Mouse (Mus musculus): Measurements from ENCODE around the gene Gm13290. TPM values are rescaled to one million over a fixed set of nuclear protein-coding genes. Genes with fewer than 3 reads are reported as not detected.
"Not testable (repeated sequence)": the region's sequence is repeated elsewhere in the genome, so short reads cannot be mapped to it uniquely, and the experiment has no call there.

The Gm13290 gene
- total and polyA plus RNA-seq, 3 experiments = not detected

- H3K9me3 ChIP-seq (replicated peaks); H3K4me1 ChIP-seq (ENCODE audit: insufficient read depth, low read depth, low read length); H3K4me3 ChIP-seq (ENCODE audit: low read depth, low read length); ATAC-seq (ENCODE audit: extremely low read depth, insufficient number of reproducible peaks, low FRiP score, poor library complexity, severe bottlenecking); H3K36me3 ChIP-seq (replicated peaks); H3K27me3 ChIP-seq (ENCODE audit: insufficient read depth, low read length); DNase-seq (ENCODE audit: low spot score): not testable (repeated sequence)
Measured at GRCm38 (mm10) chr4:88761776-88762175, 11.9 kb upstream of the Gm13290 start.

- H3K4me3 ChIP-seq (ENCODE audit: low read depth, low read length); H3K9me3 ChIP-seq (replicated peaks); H3K27me3 ChIP-seq (ENCODE audit: insufficient read depth, low read length); ATAC-seq (ENCODE audit: extremely low read depth, insufficient number of reproducible peaks, low FRiP score, poor library complexity, severe bottlenecking); DNase-seq (ENCODE audit: low spot score); H3K36me3 ChIP-seq (replicated peaks); H3K4me1 ChIP-seq (ENCODE audit: insufficient read depth, low read depth, low read length): not testable (repeated sequence)
Measured at GRCm38 (mm10) chr4:88762341-88762740, 11.3 kb upstream of the Gm13290 start.

GRCm38 (mm10) chr4:88763384-88764018, 10.1 kb upstream of the Gm13290 start:
- not testable (repeated sequence) for H3K4me3 ChIP-seq (ENCODE audit: low read depth, low read length); DNase-seq (ENCODE audit: low spot score); H3K4me1 ChIP-seq (ENCODE audit: insufficient read depth, low read depth, low read length); H3K36me3 ChIP-seq (replicated peaks); H3K27me3 ChIP-seq (ENCODE audit: insufficient read depth, low read length); H3K9me3 ChIP-seq (replicated peaks); ATAC-seq (ENCODE audit: extremely low read depth, insufficient number of reproducible peaks, low FRiP score, poor library complexity, severe bottlenecking)

- H3K27me3 ChIP-seq (ENCODE audit: insufficient read depth, low read length); H3K36me3 ChIP-seq (replicated peaks); H3K4me1 ChIP-seq (ENCODE audit: insufficient read depth, low read depth, low read length); H3K9me3 ChIP-seq (replicated peaks); DNase-seq (ENCODE audit: low spot score); H3K4me3 ChIP-seq (ENCODE audit: low read depth, low read length); ATAC-seq (ENCODE audit: extremely low read depth, insufficient number of reproducible peaks, low FRiP score, poor library complexity, severe bottlenecking): not testable (repeated sequence)
Measured at GRCm38 (mm10) chr4:88776622-88777021, 3.0 kb downstream of the Gm13290 start, which contains the start of gene Gm13289. Gene Gm13289 (plus strand): TSS chr4:88776922.

- not testable (repeated sequence) for H3K36me3 ChIP-seq (replicated peaks)
Measured at GRCm38 (mm10) chr4:88779550-88779949, 5.9 kb downstream of the Gm13290 start, which contains the start of gene Gm13272. Gene Gm13272 (plus strand): TSS chr4:88779850.

GRCm38 (mm10) chr4:88780320-88780719, 6.7 kb downstream of the Gm13290 start:
- DNase-seq (ENCODE audit: low spot score); H3K36me3 ChIP-seq (replicated peaks); H3K4me3 ChIP-seq (ENCODE audit: low read depth, low read length); ATAC-seq (ENCODE audit: extremely low read depth, insufficient number of reproducible peaks, low FRiP score, poor library complexity, severe bottlenecking); H3K27me3 ChIP-seq (ENCODE audit: insufficient read depth, low read length); H3K9me3 ChIP-seq (replicated peaks); H3K4me1 ChIP-seq (ENCODE audit: insufficient read depth, low read depth, low read length): not testable (repeated sequence)

More at GRCm38 (mm10) chr4:88779550-88779949, 5.9 kb downstream of the Gm13290 start, which contains the start of gene Gm13272:
- not testable (repeated sequence) for DNase-seq (ENCODE audit: low spot score); H3K9me3 ChIP-seq (replicated peaks); H3K27me3 ChIP-seq (ENCODE audit: insufficient read depth, low read length); ATAC-seq (ENCODE audit: extremely low read depth, insufficient number of reproducible peaks, low FRiP score, poor library complexity, severe bottlenecking); H3K4me1 ChIP-seq (ENCODE audit: insufficient read depth, low read depth, low read length); H3K4me3 ChIP-seq (ENCODE audit: low read depth, low read length)

GRCm38 (mm10) chr4:88781831-88782230, 8.2 kb downstream of the Gm13290 start, which contains the start of gene Ifnz:
Gene Ifnz (plus strand): TSS chr4:88782131.
- H3K27me3 ChIP-seq (ENCODE audit: insufficient read depth, low read length); H3K36me3 ChIP-seq (replicated peaks); H3K4me1 ChIP-seq (ENCODE audit: insufficient read depth, low read depth, low read length); DNase-seq (ENCODE audit: low spot score); H3K9me3 ChIP-seq (replicated peaks); ATAC-seq (ENCODE audit: extremely low read depth, insufficient number of reproducible peaks, low FRiP score, poor library complexity, severe bottlenecking); H3K4me3 ChIP-seq (ENCODE audit: low read depth, low read length): not testable (repeated sequence)

GRCm38 (mm10) chr4:88782335-88782734, 8.7 kb downstream of the Gm13290 start:
- ATAC-seq (ENCODE audit: extremely low read depth, insufficient number of reproducible peaks, low FRiP score, poor library complexity, severe bottlenecking) = not testable (repeated sequence)

GRCm38 (mm10) chr4:88785409-88785808, 11.8 kb downstream of the Gm13290 start, which contains the start of gene Gm13276:
Gene Gm13276 (plus strand): TSS chr4:88785709.
- not testable (repeated sequence) for H3K27me3 ChIP-seq (ENCODE audit: insufficient read depth, low read length); H3K4me1 ChIP-seq (ENCODE audit: insufficient read depth, low read depth, low read length); H3K9me3 ChIP-seq (replicated peaks); DNase-seq (ENCODE audit: low spot score); H3K36me3 ChIP-seq (replicated peaks); H3K4me3 ChIP-seq (ENCODE audit: low read depth, low read length); ATAC-seq (ENCODE audit: extremely low read depth, insufficient number of reproducible peaks, low FRiP score, poor library complexity, severe bottlenecking)

More at GRCm38 (mm10) chr4:88782335-88782734, 8.7 kb downstream of the Gm13290 start:
- not testable (repeated sequence) for H3K4me3 ChIP-seq (ENCODE audit: low read depth, low read length); H3K27me3 ChIP-seq (ENCODE audit: insufficient read depth, low read length); DNase-seq (ENCODE audit: low spot score); H3K9me3 ChIP-seq (replicated peaks); H3K36me3 ChIP-seq (replicated peaks); H3K4me1 ChIP-seq (ENCODE audit: insufficient read depth, low read depth, low read length)

- H3K27me3 ChIP-seq (ENCODE audit: insufficient read depth, low read length); DNase-seq (ENCODE audit: low spot score); H3K4me1 ChIP-seq (ENCODE audit: insufficient read depth, low read depth, low read length); H3K9me3 ChIP-seq (replicated peaks); H3K36me3 ChIP-seq (replicated peaks); ATAC-seq (ENCODE audit: extremely low read depth, insufficient number of reproducible peaks, low FRiP score, poor library complexity, severe bottlenecking); H3K4me3 ChIP-seq (ENCODE audit: low read depth, low read length): not testable (repeated sequence)
Measured at GRCm38 (mm10) chr4:88788402-88788801, 14.8 kb downstream of the Gm13290 start, which contains the start of gene Gm13277. Gene Gm13277 (plus strand): TSS chr4:88788632.

- not testable (repeated sequence) for ATAC-seq (ENCODE audit: extremely low read depth, insufficient number of reproducible peaks, low FRiP score, poor library complexity, severe bottlenecking); H3K4me3 ChIP-seq (ENCODE audit: low read depth, low read length); H3K9me3 ChIP-seq (replicated peaks); H3K36me3 ChIP-seq (replicated peaks); DNase-seq (ENCODE audit: low spot score); H3K27me3 ChIP-seq (ENCODE audit: insufficient read depth, low read length); H3K4me1 ChIP-seq (ENCODE audit: insufficient read depth, low read depth, low read length)
Measured at GRCm38 (mm10) chr4:88791250-88791649, 17.6 kb downstream of the Gm13290 start, which contains the start of gene Gm13278. Gene Gm13278 (plus strand): TSS chr4:88791550.
